Mouse (Mus musculus): ENCODE data around the gene Gna11.

Gene Gna11

DNA sequence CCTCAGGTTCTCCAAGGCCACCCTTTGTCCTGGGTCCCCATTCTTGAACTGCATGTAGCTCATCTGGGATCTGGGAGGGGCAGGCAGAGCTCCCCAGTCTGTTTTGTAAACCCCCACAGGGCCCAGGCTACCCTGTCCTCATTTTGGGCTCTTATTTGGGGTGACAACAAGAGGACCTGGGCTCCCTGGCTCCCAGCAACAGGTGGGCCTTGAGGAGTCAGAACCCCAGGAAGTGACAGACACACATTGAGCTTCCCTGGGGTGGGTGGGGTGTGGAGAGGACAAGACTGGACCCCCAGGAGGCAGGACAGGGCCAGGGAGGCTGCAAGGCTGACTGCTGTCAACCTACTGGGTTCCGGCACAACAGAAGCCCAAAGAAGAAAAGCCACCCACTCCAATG is 1.4 kb downstream of the Gna11 start:
- DNase-seq (ENCODE audit: low spot score), result no peak

DNA sequence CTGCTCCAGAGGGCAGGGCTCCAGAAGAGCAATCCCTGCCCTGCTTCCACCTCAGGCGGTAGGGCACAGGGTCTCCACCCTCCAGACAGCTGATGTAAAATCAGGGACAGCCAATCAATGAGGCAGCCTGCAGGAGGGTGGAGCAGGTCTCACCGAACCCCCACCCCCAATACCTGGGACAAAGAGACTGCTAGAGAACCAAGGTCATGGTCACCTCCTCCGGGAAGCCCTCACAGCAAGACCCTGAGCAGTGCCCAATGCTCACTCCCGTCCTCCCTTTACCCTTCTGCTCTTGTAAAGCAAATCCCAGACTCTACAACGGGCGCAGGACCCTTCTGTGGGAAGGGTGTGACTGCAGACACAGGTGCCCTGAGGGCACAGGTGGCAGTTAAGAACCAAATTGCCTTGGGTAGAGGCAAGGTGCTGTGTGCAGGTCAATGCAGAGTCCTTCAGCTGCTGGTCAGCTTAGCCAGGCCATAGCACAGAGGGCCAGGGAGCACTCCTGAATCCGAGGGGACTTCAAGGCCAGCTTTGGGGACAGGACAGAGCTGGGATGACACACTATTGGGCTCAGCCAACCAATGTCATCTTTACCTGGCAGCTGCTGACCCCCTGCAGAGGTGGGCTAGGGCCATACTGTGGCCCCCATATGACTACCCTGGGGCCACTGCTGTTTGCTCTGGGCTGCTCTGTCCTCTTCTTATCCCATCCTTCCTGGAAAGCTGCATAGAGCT is 2.1 kb downstream of the Gna11 start:
- DNase-seq (ENCODE audit: low spot score), result no peak

GRCm38 (mm10) chr10:81541803-81542202 is 3.2 kb downstream of the Gna11 start:
- DNase-seq (ENCODE audit: low spot score), result no peak

GRCm38 (mm10) chr10:81541363-81541762 is 3.6 kb downstream of the Gna11 start:
- no peak for DNase-seq (ENCODE audit: low spot score)

DNA sequence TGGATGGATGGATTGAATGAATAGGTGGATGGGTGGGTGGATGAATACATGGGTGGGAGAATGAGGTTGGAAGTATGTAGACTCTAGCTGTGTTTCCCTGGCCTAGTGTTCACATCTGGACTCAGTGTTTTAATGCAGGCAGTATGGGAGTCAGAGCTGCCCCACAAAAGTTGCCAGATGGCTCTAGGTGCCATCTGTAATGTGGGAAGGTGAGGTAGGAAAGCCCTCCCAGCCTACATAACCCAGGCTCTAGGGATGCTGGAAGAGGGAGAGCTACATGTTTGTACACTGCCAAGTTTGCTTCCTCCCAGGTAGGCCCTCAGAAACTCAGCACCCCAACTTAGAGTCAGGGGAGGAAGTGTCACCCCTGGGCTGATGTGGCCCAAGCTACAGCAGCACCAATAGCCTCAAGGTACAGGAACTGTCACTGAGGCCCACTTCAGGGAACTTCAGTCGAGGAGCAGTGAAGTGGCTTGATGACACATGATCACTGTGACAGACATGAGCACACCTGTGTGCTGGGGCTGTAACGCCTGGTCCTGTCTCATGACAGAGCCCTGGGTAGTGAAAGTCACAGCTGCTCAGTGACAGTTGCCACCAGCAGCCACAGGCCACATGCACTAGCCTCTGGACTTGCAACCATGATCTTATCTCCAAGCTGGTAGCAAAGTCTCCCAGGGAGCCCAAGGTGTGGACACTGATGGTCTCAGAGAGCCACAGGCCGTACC is 6.5 kb downstream of the Gna11 start:
- no peak for DNase-seq (ENCODE audit: low spot score)

GRCm38 (mm10) chr10:81537429-81537828 is 7.6 kb downstream of the Gna11 start:
- DNase-seq (ENCODE audit: low spot score), result no peak

DNA sequence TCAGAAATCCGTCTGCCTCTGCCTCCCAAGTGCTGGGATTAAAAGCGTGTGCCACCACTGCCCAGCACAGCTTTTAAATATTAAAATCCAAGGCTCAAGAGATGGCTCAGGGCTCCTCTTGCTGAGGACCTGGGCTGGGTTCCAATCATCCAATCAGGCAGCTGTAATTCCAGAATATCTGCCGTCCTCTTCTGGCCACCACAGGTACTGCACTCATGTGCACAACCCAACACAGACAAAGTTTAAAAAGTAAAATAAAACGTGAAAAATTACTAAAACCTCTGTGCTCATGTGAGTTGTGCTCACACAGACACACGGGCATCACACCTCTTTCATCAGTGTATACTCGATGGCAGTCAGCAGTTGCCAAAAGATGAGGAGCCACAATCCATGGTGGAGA is 8.3 kb downstream of the Gna11 start:
- no peak for DNase-seq (ENCODE audit: low spot score)

DNA sequence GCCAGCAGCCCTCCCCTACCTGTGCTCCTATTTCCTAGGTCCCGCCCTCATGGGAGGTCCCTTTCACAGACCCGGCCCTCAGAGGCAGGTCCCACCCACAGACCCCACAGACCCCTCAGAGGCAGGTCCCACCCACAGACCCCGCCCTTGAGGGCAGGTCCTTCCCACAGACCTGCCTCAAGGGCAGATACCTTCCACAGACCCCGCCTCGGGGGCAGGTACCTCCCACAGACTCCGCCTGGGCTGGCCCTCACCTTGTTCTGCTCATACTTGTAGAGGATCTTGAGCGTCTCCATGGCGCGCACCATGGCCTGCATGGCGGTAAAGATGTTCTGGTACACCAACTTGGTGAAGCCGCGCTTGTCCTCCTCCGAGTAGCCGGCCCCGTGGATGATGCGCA is 10.2 kb downstream of the Gna11 start:
- DNase-seq (ENCODE audit: low spot score), result no peak

DNA sequence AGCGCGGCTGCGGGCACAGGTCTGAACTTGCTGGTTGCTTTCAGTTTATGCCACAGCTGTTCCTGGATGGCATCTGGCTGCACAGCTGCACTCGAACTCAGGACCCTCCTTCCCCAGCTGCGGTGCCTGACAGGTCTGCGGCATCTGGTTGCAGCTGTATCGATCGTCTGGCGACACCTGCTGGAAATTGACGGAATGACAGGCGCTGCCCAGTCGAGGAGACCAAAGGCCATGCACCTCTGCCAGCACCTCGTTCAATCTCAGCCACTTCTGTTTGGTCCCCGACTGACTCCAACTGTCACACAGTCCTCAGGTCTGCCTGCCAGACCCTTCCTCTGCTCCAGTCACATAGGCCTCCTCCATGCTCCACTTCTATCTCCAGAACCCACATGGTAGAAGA is 18.2 kb downstream of the Gna11 start:
- DNase-seq (ENCODE audit: low spot score), result peak; percentile 75

DNA sequence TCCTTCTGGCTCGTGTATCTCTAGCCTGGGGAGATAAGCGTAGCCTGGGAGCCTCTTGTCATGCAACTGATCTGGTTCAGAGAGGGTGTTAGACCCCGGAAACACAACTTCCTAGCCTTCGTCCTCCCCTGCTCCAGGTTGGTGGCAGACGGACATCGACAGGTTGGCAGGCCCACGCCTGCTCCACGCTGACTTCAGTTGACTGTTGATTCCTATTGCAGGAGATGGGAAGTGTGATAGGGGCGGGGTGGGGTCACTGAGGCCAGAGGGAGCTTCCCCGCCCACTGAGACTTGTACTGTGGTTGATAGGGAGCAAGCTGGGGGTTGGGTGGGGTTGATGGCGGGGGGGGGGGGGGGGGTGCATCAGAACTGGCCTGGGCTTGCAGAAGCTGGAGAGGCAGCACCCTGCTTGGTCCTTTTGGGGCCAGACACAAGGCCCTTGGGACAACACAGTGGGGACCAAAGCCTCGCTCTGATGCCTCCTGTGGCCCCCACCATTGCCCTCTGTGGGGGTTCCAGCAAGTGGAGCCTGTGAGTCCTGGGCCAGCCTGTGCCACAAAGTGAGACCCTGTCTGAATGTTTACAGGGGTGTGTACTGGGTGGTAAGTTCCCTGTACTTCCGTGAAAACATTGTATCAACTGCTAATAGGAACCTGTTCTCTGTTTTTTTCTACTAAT is 19.8 kb downstream of the Gna11 start:
- DNase-seq (ENCODE audit: low spot score), result peak; percentile 64

- no peak for DNase-seq (ENCODE audit: low spot score)
These were observed 20.9 kb downstream of the Gna11 start, which contains the start of gene Gna15 for GRCm38 (mm10) chr10:81524051-81524605. TSS of gene Gna15 (minus strand) at chr10:81524225.

DNA sequence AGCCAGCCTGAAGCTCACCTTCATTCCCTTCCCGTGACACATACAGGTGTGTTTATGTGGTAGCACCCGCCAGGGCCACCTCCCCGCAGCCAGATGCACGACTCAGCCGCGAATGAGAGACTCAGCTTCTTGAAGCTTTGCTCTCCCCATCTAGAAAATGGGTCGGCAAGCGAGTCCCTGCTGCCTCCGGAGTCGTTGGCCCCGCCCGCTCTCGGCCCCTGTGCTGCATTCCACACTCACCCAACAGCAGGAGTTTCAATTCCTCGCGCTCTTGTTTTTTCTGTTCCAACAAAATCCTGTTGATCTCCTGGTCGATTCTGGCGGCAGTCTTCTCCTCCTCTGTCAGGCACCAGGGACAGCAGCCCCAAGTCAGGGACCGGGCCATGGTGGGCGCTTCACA is 21.4 kb downstream of the Gna11 start:
- no peak for DNase-seq (ENCODE audit: low spot score)

DNA sequence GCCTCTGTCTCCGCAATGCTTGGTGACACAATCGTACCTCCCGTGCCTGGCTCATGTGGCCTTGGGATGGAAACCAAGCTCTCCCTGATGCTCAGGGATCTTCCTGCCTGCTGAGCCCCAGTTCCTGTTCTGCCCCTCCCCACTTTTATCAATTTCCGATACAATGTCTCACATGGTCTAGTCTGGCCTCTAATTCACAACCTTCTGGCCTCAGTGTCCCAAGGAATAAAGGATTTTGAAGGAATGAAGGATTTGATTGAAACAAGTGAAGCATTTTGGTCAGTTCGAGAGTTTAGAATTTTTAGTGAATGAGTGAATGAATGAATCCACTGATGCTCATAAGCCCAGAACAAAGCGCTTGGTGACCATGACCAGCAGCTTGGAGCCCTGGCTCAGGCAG is 21.8 kb downstream of the Gna11 start:
- no peak for DNase-seq (ENCODE audit: low spot score)

DNA sequence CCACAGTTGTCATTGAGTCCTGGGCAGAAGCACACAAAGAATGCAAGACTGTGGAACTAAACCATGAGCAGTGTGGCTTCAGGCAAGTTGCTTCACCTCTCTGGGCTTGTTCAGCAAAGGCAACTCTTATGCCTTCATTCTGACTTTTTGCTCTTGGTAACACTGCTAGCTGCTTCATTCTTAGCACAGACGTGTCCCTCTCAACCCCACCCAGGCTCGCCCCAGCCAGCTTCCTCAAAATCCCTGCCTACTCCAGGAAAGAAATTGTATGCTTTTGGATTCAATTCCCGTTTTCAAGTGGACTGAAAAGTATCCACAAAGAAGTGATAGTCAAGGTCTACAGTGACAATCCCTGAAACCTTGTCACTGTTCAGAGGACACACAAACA is 25.0 kb downstream of the Gna11 start:
- no peak for DNase-seq (ENCODE audit: low spot score)

- no peak for DNase-seq (ENCODE audit: low spot score)
These were observed 25.6 kb downstream of the Gna11 start for GRCm38 (mm10) chr10:81519227-81519977.

DNA sequence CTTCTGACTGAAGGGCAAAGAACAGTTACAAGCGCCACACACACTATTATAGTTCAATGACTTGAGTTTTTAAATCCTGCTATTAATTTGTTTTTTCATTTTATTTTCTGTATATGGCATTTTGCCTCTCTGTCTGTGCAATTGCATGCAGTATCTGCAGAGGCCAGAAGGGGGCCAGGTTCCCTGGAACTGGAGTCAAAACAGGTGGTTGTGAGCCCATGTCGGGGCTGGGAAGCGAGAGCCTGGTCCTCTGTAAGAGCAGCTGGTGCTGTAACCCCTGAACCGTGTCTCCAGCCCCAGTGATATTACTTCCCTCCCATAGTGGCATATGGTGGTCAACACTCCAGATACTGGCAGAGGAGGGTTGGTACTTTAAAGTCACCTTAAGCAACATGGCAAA is 26.4 kb downstream of the Gna11 start:
- no peak for DNase-seq (ENCODE audit: low spot score)

DNA sequence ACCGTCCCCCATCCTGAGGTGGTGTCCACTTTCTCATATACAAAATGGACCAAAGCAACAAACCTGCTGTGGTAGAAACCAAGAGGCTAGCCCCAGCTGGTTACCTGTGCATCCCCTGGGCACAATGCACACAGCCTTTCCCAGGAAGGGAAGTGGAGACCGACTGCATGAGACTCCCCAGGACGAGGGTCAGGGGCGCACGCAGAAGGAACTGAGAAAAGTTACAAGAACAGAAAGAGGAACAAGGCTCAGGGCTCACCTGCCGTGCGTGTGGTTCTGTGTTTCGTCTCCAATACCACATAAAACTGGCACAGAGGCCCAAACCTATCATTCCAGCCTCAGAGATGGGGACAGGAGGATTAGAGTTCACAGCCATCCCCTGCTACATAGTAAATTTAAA is 27.8 kb downstream of the Gna11 start:
- no peak for DNase-seq (ENCODE audit: low spot score)

DNA sequence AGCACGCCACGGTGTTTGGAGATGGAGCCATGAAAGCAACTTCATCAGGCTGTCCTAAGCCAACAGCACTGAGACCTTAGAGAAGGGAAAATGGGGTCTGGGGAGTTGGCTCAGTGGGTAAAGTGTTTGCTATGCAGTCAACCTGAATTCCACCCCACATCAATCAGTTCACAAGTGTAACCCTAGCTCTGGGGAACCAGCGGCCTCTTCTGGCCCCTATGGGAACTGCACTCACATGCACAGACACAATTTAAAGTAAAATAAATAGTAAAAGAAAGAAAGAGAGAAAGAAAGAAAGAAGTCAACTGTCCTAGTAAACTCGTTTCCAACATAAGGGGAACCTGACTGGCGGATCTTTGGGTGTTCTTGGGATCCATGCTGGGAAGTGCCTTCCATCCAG is 31.2 kb downstream of the Gna11 start:
- no peak for DNase-seq (ENCODE audit: low spot score)

- DNase-seq (ENCODE audit: low spot score), result no peak
These were observed 34.7 kb downstream of the Gna11 start for GRCm38 (mm10) chr10:81510246-81510810.

- no peak for DNase-seq (ENCODE audit: low spot score)
These were observed 37.1 kb downstream of the Gna11 start for GRCm38 (mm10) chr10:81507691-81508489.

- no peak for DNase-seq (ENCODE audit: low spot score)
These were observed 37.9 kb downstream of the Gna11 start for GRCm38 (mm10) chr10:81507095-81507494.

Data from c-Kit-positive CD71-positive TER-119-positive erythroid progenitor cells, embryonic 14.5 days (primary cell).